Mouse (Mus musculus) liver, embryonic 14.5 days (tissue): Measurements from ENCODE around the gene Oxnad1. TPM values are rescaled to one million over a fixed set of nuclear protein-coding genes. Genes with fewer than 3 reads are reported as not detected.
"Not testable (repeated sequence)": the region's sequence is repeated elsewhere in the genome, so short reads cannot be mapped to it uniquely, and the experiment has no call there.

Experiments
- ATAC-seq: fragments of 200-750 bp; cut with Nextera tagmentation; 2 replicates; pipeline ENCODE4 v1.8.0; 2017; ENCODE audit warnings: moderate number of reproducible peaks, mild to moderate bottlenecking, moderate library complexity; ENCODE audit not compliant: insufficient read depth
- DNase-seq, 3 experiments: peaks; one replicate each; pipeline ENCODE4 v3.0.0-alpha.2; 2012 to 2013; ENCODE audit warnings: low read depth in 3 of 3, low spot score in 3 of 3
- H3K27ac ChIP-seq: fragments of 300-500 bp; sonication (generic); 2 replicates; pipeline ENCODE4 v1.5.1; 2014; ENCODE audit warnings: moderate library complexity, mild to moderate bottlenecking, control low read depth, inconsistent platforms
- H3K27me3 ChIP-seq: fragments of 300-500 bp; sonication (generic); 2 replicates; pipeline ENCODE4 v1.6.1; 2014; ENCODE audit warnings: mild to moderate bottlenecking, low read length, moderate library complexity; ENCODE audit not compliant: control insufficient read depth, insufficient read depth
- H3K36me3 ChIP-seq: fragments of 300-500 bp; sonication (generic); replicated peaks from 2 replicates; pipeline ENCODE4 v1.6.1; 2014; ENCODE audit warnings: low read depth; ENCODE audit not compliant: control insufficient read depth, insufficient read depth
- H3K4me1 ChIP-seq, 2 experiments: fragments of 200-500 bp in 1 of 2; fragments of 300-500 bp in 1 of 2; sonication (generic) in 1 of 2; replicated peaks; 2 replicates each; pipeline ENCODE4 v1.6.1; 2012 to 2014; ENCODE audit warnings: antibody characterized with exemption in 1 of 2, inconsistent platforms in 1 of 2, low read length in 1 of 2; ENCODE audit not compliant: control insufficient read depth in 2 of 2, insufficient read depth in 2 of 2
- H3K4me2 ChIP-seq: fragments of 300-500 bp; sonication (generic); 2 replicates; pipeline ENCODE4 v1.6.1; 2014; ENCODE audit warnings: low read depth, mild to moderate bottlenecking, control low read depth, moderate library complexity
- H3K4me3 ChIP-seq, 2 experiments: fragments of 200-500 bp in 1 of 2; fragments of 300-500 bp in 1 of 2; sonication (generic) in 1 of 2; 2 replicates each; pipeline ENCODE4 v1.5.1; 2012 to 2014; ENCODE audit warnings: low read depth in 2 of 2, low read length in 2 of 2, mild to moderate bottlenecking in 2 of 2, control low read depth in 1 of 2, inconsistent platforms in 1 of 2, moderate library complexity in 1 of 2; ENCODE audit not compliant: insufficient read depth in 1 of 2
- H3K9ac ChIP-seq: fragments of 300-500 bp; sonication (generic); replicated peaks from 2 replicates; pipeline ENCODE4 v1.6.1; 2014; ENCODE audit warnings: mild to moderate bottlenecking, control low read depth, moderate library complexity
- H3K9me3 ChIP-seq: fragments of 300-500 bp; sonication (generic); 2 replicates; pipeline ENCODE4 v1.6.1; 2016; ENCODE audit warnings: low read length, mixed read lengths; ENCODE audit not compliant: control insufficient read depth
- CTCF ChIP-seq: IDR thresholded peaks from 2 replicates; pipeline ENCODE4 v1.5.1; 2016; ENCODE audit warnings: antibody characterized with exemption, low read depth, control low read depth
- EP300 ChIP-seq: IDR thresholded peaks from 2 replicates; pipeline ENCODE4 v1.6.1; 2016; ENCODE audit warnings: antibody characterized with exemption, low read depth
- WGBS: fragments of 180-500 bp; shearing (Covaris S2); extraction: QIAGEN DNeasy Blood & Tissue Kit; methylation state at CpG from one replicate; pipeline ENCODE4 v1.1.7; 2014; ENCODE audit not compliant: insufficient replicate concordance; 5-methylcytosine and 5-hydroxymethylcytosine counted together
- polyA plus RNA-seq, 2 experiments: library from polyadenylated mRNA; depleted of rRNA in 1 of 2; stranded (reverse) in 1 of 2; unstranded in 1 of 2; fragments of >200 nt; fragmentation: Nextera tagmentation in 1 of 2; extraction: Ambion mirVana in 1 of 2; gene quantifications; 2 replicates each; pipeline versions ENCODE4 v1.2.1 to v1.2.3; 2012 to 2014

Oxnad1 gene
- polyA plus RNA-seq, 2 experiments = 12.9 to 14.2 TPM

GRCm38 (mm10) chr14:32086226-32086625 lies 1.1 kb downstream of the Oxnad1 start:
- 6% methylated on average over 8 of the region's 8 CpGs for WGBS
- Histone ChIP-seq H3K4me1 (peaks cover 8 to 10% of the 10 kb centered on the region in 2 experiments; a peak in 3 of 4 replicates), H3K9ac (peak overlapping the region; percentile 93), H3K9me3 (no peaks in the 10 kb centered on the region), H3K4me2 (peak overlapping the region; percentile 86), H3K27me3 (no peaks in the 10 kb centered on the region), H3K4me3 (peak overlapping the region; percentile 78 to 90), H3K36me3 (peaks cover 12% of the 10 kb centered on the region), H3K27ac (peak overlapping the region; percentile 95)
- TF ChIP-seq EP300 (no peak), CTCF (no peak)
- peak in 2 of 3 experiments; percentile 37 to 68 for DNase-seq
- ATAC-seq = no peak

DNA sequence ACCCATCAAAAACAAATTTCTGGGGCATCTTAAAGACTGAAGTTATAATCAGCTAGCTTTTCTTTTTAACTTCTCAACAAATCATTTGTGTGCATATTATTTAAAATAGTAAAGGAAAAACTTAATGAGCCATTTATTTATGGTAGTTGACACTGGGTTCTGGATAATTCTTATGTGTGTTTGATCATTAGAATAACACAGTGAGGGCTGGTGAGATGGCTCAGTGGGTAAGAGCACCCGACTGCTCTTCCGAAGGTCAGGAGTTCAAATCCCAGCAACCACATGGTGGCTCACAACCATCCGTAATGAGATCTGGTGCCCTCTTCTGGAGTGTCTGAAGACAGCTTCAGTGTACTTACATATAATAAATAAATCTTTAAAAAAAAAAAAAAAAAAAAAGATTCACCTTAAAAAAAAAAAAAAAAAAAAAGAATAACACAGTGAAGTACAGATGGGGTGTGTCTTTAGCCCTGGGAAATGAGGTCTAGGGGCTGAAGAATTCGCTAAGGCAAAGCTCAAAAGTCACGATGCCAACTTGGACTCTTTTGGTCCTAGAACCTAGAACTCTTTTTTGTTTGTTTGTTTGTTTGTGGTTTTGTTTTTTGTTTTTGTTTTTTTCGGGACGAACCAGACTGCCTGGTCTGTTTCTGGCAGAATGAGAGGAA lies 2.5 kb downstream of the Oxnad1 start:
- H3K4me2 ChIP-seq = peak overlapping the region; percentile 86
- H3K9me3 ChIP-seq, DNase-seq, H3K27me3 ChIP-seq, H3K36me3 ChIP-seq, H3K4me3 ChIP-seq, ATAC-seq, H3K9ac ChIP-seq, H3K27ac ChIP-seq, H3K4me1 ChIP-seq: not testable (repeated sequence)
- peak; percentile 16; the same call in 1 of the 2 replicates for TF ChIP-seq CTCF
- whole genome bisulfite sequencing = 81% methylated on average over 7 of the region's 7 CpGs

DNA sequence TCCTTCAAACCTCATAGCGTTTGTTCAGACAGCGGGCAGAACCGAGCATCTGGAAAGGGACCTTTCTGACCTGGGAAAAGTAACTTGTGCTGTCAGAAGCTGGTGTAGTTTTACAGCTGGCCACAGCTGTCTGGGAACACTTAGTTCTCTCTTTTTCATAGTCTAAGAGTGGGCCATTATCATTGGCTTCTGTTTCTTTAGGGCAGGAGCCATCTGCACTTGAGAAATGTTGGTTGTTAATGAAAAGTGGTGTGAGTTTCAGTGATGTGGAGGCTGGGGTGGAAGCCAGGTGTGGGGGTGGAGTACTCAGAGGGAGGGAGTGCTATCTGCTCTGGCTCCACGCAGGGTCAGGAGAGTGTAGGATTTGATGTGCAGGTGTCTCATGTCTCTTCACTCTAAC lies 6.0 kb downstream of the Oxnad1 start:
- H3K27me3 ChIP-seq = no peaks in the 10 kb centered on the region
- H3K4me2 ChIP-seq = no peak overlapping the region
- WGBS = 75% methylated on average over 4 of the region's 4 CpGs
- peaks cover 10% of the 10 kb centered on the region in 2 experiments; a peak in 2 of 4 replicates for H3K4me1 ChIP-seq
- no peak overlapping the region for H3K4me3 ChIP-seq
- no peaks in the 10 kb centered on the region for H3K9me3 ChIP-seq
- ATAC-seq = no peak
- DNase-seq = no peak
- H3K36me3 ChIP-seq = peaks cover 9% of the 10 kb centered on the region
- no peak overlapping the region for H3K9ac ChIP-seq
- no peak overlapping the region for H3K27ac ChIP-seq
- TF ChIP-seq EP300 (no peak), CTCF (no peak)

DNA sequence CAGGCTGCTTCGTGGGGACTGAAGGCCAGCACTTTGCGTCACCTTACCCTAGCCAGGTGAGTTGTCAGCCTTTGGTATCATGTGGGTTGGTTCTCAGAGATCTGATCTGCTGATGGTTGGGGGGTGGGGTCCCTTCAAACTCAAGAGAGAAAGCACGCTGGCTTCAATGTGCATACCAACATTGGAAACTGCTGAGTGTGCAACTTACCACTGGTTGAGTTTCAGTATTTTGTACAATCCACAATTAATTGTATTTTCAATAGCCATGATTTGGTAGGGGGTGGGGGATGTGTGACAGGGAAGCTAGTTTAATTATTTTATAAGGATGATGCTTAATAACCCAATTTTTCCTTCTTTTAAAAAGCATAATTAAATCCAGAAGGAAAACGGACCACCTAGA lies 6.5 kb downstream of the Oxnad1 start:
- ATAC-seq (no peak), DNase-seq (no peak)
- peaks cover 6 to 10% of the 10 kb centered on the region in 2 experiments; a peak in 2 of 4 replicates for H3K4me1 ChIP-seq
- no peak overlapping the region for H3K4me3 ChIP-seq
- WGBS = 81% methylated on average over 4 of the region's 4 CpGs
- no peaks in the 10 kb centered on the region for H3K9me3 ChIP-seq
- H3K36me3 ChIP-seq = peaks cover 12% of the 10 kb centered on the region
- no peaks in the 10 kb centered on the region for H3K27me3 ChIP-seq
- no peak overlapping the region for H3K4me2 ChIP-seq
- H3K9ac ChIP-seq = no peak overlapping the region
- no peak overlapping the region for H3K27ac ChIP-seq
- no peak for TF ChIP-seq EP300
- TF ChIP-seq CTCF = no peak

DNA sequence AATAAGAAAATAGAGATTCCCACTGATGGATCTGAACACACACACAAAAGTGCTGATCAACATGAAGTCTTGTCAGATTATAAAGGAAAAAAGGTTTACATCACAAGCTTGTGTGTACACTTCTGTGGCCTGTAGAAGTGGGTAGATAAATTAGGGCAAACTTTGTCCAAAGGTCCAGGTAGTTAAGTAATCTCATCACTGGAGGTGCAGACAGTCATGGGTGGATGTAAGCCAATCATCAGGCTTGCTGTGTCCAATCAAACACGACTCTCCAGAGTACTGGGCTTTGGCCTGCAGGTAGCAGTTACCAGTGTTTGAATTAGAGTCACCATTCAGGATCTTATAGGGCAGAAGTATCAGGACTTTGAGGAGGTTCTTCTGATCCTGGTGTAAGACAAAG lies 7.8 kb downstream of the Oxnad1 start:
- Histone ChIP-seq H3K9me3 (no peaks in the 10 kb centered on the region), H3K27me3 (no peaks in the 10 kb centered on the region), H3K27ac (no peak overlapping the region), H3K4me2 (no peak overlapping the region), H3K9ac (no peak overlapping the region), H3K36me3 (peaks cover 25% of the 10 kb centered on the region), H3K4me1 (peaks cover 0 to 6% of the 10 kb centered on the region in 2 experiments; a peak in 1 of 4 replicates), H3K4me3 (no peak overlapping the region)
- TF ChIP-seq CTCF (no peak), EP300 (no peak)
- WGBS = 52% methylated on average over 1 of the region's 1 CpGs
- ATAC-seq (peak; percentile 48), DNase-seq (no peak)
